Mouse (Mus musculus) spleen, adult 2 months (tissue): ENCODE data around the gene Taf6l.

ENCODE experiments used
- CTCF ChIP-seq: fragments of 200-500 bp; IDR thresholded peaks from 2 replicates; pipeline ENCODE4 v1.5.1; 2011; ENCODE audit warnings: mild to moderate bottlenecking, inconsistent platforms; ENCODE audit not compliant: insufficient read depth, insufficient read length, insufficient replicate concordance; ENCODE audit errors: extremely low read depth
- POLR2A ChIP-seq: fragments of 200-500 bp; IDR thresholded peaks from 2 replicates; pipeline ENCODE4 v1.6.1; 2011; ENCODE audit warnings: low read depth, low read length, inconsistent platforms

- TF ChIP-seq CTCF (no peak), POLR2A (no peak)
Measured at GRCm38 (mm10) chr19:8798947-8799315, 12.7 kb upstream of the Taf6l start.
